9 mouse cellular contexts compared by ENCODE assay signal in the genomic region with DNA sequence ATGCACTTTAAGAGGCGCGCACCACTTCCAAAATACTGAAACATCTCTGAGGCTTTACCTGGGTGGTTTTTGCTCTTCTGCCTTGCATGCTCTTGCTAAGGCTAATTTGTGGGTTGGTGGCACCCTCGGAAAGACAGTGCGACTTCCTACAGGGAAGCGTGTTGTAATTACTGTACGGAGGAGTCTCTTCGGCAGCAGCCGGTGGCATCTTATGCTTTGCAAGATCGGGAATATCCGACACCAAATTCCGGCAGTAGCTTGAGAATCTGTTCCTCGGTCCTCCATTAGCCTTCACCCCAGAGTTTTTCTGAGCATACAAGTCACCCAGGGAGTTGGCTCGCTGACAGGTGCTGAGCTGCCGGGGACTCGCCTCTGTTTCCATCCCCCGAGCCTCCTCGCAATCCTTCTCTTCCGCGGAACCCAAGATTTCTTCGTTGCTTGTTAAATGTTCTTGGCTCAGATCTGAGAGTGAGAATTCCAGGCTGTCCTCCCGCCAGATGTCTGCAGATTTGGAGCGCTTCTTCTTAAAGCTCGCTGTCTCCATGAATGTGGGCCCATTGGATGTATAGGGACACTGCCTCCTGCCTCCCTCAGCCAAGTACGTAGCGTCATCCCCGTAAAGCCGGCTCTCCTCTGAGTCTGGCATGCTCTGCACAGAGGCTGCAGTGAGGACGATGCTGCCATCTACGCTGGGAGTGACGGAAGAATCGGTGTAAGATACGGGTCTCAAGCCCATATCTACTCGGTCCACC.
DNase-seq lines count a peak whose midpoint lies in the region; ATAC-seq lines count a peak whose summit lies in the region.
"Had no signal": no experiment of that assay in that cellular context is flagged by ENCODE, and none has a peak within 500 bp of the region (broad histone marks: within the 10 kb centered on the region; RNA-seq: fewer than 3 reads in every experiment).

No protein-coding gene starts in this region.

- 89% methylated on average over 33 of the region's 33 CpGs for WGBS in forebrain, embryonic 13.5 days
- 88% methylated on average over 33 of the region's 33 CpGs for WGBS in forebrain, embryonic 10.5 days

- peak; percentile 44 for ATAC-seq in forebrain, embryonic 13.5 days

- H3K4me1 ChIP-seq in forebrain, embryonic 13.5 days = peaks cover 26% of the 10 kb centered on the region
- peaks cover 7% of the 10 kb centered on the region for H3K4me1 ChIP-seq in forebrain, embryonic 10.5 days

- H3K4me2 ChIP-seq in forebrain, embryonic 13.5 days = no peak overlapping the region; the same call in 1 of the 2 replicates

- H3K9ac ChIP-seq in forebrain, embryonic 13.5 days = no peak overlapping the region

- no peak for DNase-seq in forebrain, embryonic 10.5 days (ENCODE audit: extremely low spot score, low spot score)
- DNase-seq in testis, postnatal 10 days (ENCODE audit: low spot score) = peak; percentile 63
- no peak for DNase-seq in testis, postnatal 14 days (ENCODE audit: low spot score)
- peak; percentile 63 to 66 for DNase-seq in layer of hippocampus, postnatal 36 days
- DNase-seq in B cell, adult 2 months = no peak
- DNase-seq in urinary bladder, adult 2 months (ENCODE audit: low spot score) = no peak
- no peak for DNase-seq in spleen, postnatal 10 days (ENCODE audit: low spot score in 2 of 2)
- DNase-seq: kidney, postnatal 4 days had no signal

- no peak overlapping the region for H3K4me3 ChIP-seq in forebrain, embryonic 13.5 days
- H3K4me3 ChIP-seq in forebrain, embryonic 10.5 days = no peak overlapping the region

- H3K27ac ChIP-seq in forebrain, embryonic 13.5 days = peak overlapping the region; percentile 40
- H3K27ac ChIP-seq in forebrain, embryonic 10.5 days = no peak overlapping the region

- peaks cover 15% of the 10 kb centered on the region; the same call in 1 of the 2 replicates for H3K36me3 ChIP-seq in forebrain, embryonic 13.5 days (ENCODE audit: poor library complexity, severe bottlenecking)
- peaks cover 38% of the 10 kb centered on the region for H3K36me3 ChIP-seq in forebrain, embryonic 10.5 days (replicated peaks)

- H3K9me3 ChIP-seq in forebrain, embryonic 13.5 days (replicated peaks) = 0 out of 2 replicates have a peak, but pooled peaks cover 6% of the 10 kb centered on the region
- H3K9me3 ChIP-seq in forebrain, embryonic 10.5 days = peaks cover 8% of the 10 kb centered on the region; the same call in 1 of the 2 replicates

- H3K27me3 ChIP-seq in forebrain, embryonic 13.5 days = no peaks in the 10 kb centered on the region
- no peaks in the 10 kb centered on the region for H3K27me3 ChIP-seq in forebrain, embryonic 10.5 days (ENCODE audit: poor library complexity, severe bottlenecking)

Comparison
In these comparisons a context has a peak if more than half of its experiments do, and no peak if none do; other contexts are left out.
1. DNase-seq: peak in testis, postnatal 10 days (single experiment) and layer of hippocampus, postnatal 36 days (2 of 2); none in forebrain, embryonic 10.5 days (single experiment), testis, postnatal 14 days (single experiment), B cell, adult 2 months (0 of 2), urinary bladder, adult 2 months (single experiment) and spleen, postnatal 10 days (0 of 2).